Mouse (Mus musculus) lung, adult 2 months (tissue): ENCODE results near the gene Ncbp3.

Source experiments
- CTCF ChIP-seq: fragments of 200-500 bp; IDR thresholded peaks from 2 replicates; pipeline ENCODE4 v1.5.1; 2011; ENCODE audit warnings: mild to moderate bottlenecking, low read length, control low read depth; ENCODE audit not compliant: insufficient read depth
- POLR2A ChIP-seq: fragments of 200-500 bp; IDR thresholded peaks from 2 replicates; pipeline ENCODE4 v1.6.1; 2011; ENCODE audit warnings: low read depth, mild to moderate bottlenecking, control low read depth, low read length, borderline replicate concordance; ENCODE audit errors: extremely low read depth

DNA sequence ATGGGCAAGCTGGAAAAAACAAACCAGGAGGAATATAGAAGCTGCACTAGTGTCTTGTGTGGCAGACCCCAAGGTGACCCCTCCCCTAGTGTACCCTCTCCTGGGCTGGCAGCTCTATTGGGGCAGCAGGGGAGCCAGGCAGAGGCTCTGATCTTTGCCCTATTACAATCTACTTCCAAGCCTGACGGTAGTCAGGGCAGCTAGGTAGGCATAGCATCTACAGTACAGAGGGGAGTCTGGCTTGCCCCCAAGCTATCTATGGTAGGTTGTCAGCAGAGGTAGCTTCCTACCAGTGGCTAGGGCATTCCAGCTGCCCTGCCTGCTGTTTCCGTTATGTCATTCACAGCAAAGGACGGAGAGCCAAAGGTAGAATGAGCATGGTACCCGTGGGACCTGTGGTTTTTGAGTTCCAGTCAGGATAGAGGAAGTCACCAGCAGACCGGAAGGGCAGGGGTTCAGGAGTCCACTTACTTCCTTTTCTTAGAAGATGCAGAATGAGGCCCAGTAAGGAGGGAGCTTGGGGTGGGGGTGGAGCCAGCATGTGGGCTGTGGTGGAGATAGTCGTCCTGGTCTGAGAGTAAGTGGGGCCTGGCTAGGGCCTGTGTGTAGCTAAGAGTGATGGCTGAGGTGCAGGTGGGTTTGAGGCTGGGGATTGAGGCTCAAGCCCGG is 23.2 kb upstream of the Ncbp3 start:
- no peak for TF ChIP-seq CTCF
- TF ChIP-seq POLR2A = no peak
